Mouse (Mus musculus) intestine, embryonic 14.5 days (tissue): Measurements from ENCODE around the gene Gpr107. TPM values are rescaled to one million over a fixed set of nuclear protein-coding genes. Genes with fewer than 3 reads are reported as not detected.
"Not testable (repeated sequence)": the region's sequence is repeated elsewhere in the genome, so short reads cannot be mapped to it uniquely, and the experiment has no call there.

Experiments used
- ATAC-seq: fragments of 200-750 bp; cut with Nextera tagmentation; replicated peaks from 2 replicates; pipeline ENCODE4 v1.8.0; 2017; ENCODE audit warnings: low read depth, moderate number of reproducible peaks, moderate TSS enrichment, moderate library complexity; ENCODE audit not compliant: low FRiP score, low TSS enrichment
- DNase-seq: peaks from one replicate; pipeline ENCODE4 v3.0.0-alpha.2; 2018; ENCODE audit warnings: low spot score
- H3K27ac ChIP-seq: fragments of 300-500 bp; sonication (generic); 2 replicates; pipeline ENCODE4 v1.5.1; 2014; ENCODE audit warnings: low read depth, mild to moderate bottlenecking, control low read depth
- H3K27me3 ChIP-seq: fragments of 300-500 bp; sonication (generic); replicated peaks from 2 replicates; pipeline ENCODE4 v1.6.1; 2014; ENCODE audit warnings: low read length, control low read depth; ENCODE audit not compliant: control insufficient read depth, insufficient read depth
- H3K36me3 ChIP-seq: fragments of 300-500 bp; sonication (generic); 2 replicates; pipeline ENCODE4 v1.6.1; 2014; ENCODE audit warnings: low read length, control low read depth; ENCODE audit not compliant: control insufficient read depth, insufficient read depth
- H3K4me1 ChIP-seq: fragments of 300-500 bp; sonication (generic); replicated peaks from 2 replicates; pipeline ENCODE4 v1.6.1; 2014; ENCODE audit warnings: low read length, control low read depth, mixed read lengths; ENCODE audit not compliant: control insufficient read depth, insufficient read depth
- H3K4me2 ChIP-seq: fragments of 300-500 bp; sonication (generic); 2 replicates; pipeline ENCODE4 v1.6.1; 2014; ENCODE audit warnings: low read length
- H3K4me3 ChIP-seq: fragments of 300-500 bp; sonication (generic); 2 replicates; pipeline ENCODE4 v1.5.1; 2014; ENCODE audit warnings: low read depth, low read length, control low read depth, mixed read lengths
- H3K9ac ChIP-seq: fragments of 300-500 bp; sonication (generic); 2 replicates; pipeline ENCODE4 v1.6.1; 2014; ENCODE audit warnings: mild to moderate bottlenecking, low read length
- H3K9me3 ChIP-seq: fragments of 300-500 bp; sonication (generic); 2 replicates; pipeline ENCODE4 v1.6.1; 2016; ENCODE audit warnings: low read length, control low read depth; ENCODE audit not compliant: control insufficient read depth
- WGBS: fragments of 180-500 bp; shearing (Covaris S2); extraction: QIAGEN DNeasy Blood & Tissue Kit; methylation state at CpG from one replicate; pipeline ENCODE4 v1.1.7; 2014; 5-methylcytosine and 5-hydroxymethylcytosine counted together
- polyA plus RNA-seq: library from polyadenylated mRNA; unstranded; fragments of >200 nt; fragmentation: Nextera tagmentation; extraction: Ambion mirVana; gene quantifications from 2 replicates; pipeline ENCODE4 v1.2.1, GENCODE M21; 2014

The Gpr107 gene
- polyA plus RNA-seq, 1 experiment from 2014 or later: 26.9 TPM

DNA sequence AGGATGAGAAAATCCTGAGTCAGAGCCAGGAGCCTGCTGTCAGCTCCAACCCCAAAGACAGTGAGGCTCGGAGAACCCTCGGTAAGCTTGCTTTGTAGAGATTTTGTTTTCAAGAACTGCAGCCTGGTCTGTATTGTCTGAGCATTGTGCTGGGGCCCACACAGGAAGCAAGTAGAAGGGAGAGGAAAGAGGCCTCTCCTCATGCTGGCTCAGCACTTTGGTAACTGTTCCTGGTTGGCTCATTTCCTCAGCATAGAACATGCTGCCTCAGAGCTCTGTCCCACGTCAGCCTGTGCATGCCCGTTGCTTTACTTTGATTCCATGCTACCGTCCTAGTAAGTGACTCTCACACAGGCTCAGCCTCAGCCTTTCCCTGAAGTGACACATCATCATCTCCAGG, 19.9 kb downstream of the Gpr107 start:
- WGBS: 65% methylated on average over 5 of the region's 5 CpGs
- Histone ChIP-seq H3K36me3 (peaks cover 95% of the 10 kb centered on the region), H3K27ac (peak overlapping the region; percentile 44; the same call in 1 of the 2 replicates), H3K4me3 (no peak overlapping the region), H3K4me1 (no peaks in the 10 kb centered on the region), H3K4me2 (no peak overlapping the region), H3K27me3 (no peaks in the 10 kb centered on the region), H3K9me3 (no peaks in the 10 kb centered on the region), H3K9ac (no peak overlapping the region)
- 0 out of 2 replicates have a peak, but pooled peaks have one; percentile 33 for ATAC-seq
- no peak for DNase-seq

DNA sequence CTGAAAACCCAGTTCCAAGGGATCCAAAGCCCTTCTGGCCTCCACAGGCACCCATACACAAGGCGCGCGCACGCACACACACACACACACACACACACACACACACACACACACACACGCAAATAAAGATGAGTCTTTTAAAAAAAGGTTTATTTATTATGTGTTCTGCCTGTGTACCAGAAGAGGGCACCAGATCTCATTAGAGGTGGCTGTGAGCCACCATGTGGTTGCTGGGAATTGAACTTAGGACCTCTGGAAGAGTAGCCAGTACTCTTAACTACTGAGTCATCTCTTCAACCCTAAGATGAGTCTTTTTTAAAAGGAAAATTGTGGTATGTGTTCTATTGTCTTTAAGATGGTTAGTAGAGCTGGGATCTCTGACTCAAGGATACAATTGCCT, 20.4 kb downstream of the Gpr107 start:
- Histone ChIP-seq H3K9ac (no peak overlapping the region), H3K36me3 (peaks cover 96% of the 10 kb centered on the region), H3K4me1 (no peaks in the 10 kb centered on the region), H3K4me2 (no peak overlapping the region), H3K4me3 (no peak overlapping the region), H3K27me3 (no peaks in the 10 kb centered on the region), H3K9me3 (no peaks in the 10 kb centered on the region), H3K27ac (0 out of 2 replicates have a peak overlapping the region, but pooled peaks have one; percentile 22)
- no peak for ATAC-seq
- no peak for DNase-seq
- 96% methylated on average over 5 of the region's 5 CpGs for WGBS

DNA sequence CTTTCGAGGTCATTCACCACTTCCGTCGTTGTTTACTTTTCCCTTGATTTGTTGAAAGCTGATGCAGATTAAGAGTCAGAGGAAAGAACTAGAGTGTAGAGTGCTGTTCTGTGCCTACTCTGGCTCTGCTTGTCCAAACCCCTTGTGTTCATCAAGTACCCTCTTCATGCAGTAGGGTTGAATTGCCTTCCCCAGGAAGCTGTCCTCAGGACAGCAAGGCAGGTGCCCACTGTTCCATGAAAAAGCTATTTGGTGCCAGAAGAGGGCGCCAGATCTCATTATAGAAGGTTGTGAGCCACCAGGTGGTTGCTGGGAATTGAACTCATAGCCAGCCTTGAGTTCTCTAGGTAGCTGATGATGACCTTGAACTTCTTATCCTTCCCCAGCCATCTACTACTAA, 21.2 kb downstream of the Gpr107 start:
- Histone ChIP-seq H3K4me2 (no peak overlapping the region), H3K27ac (no peak overlapping the region), H3K4me1 (no peaks in the 10 kb centered on the region), H3K4me3 (no peak overlapping the region), H3K9me3 (no peaks in the 10 kb centered on the region), H3K9ac (no peak overlapping the region), H3K36me3 (peaks cover 96% of the 10 kb centered on the region), H3K27me3 (no peaks in the 10 kb centered on the region)
- ATAC-seq: no peak
- DNase-seq: no peak
- WGBS: 60% methylated on average over 4 of the region's 4 CpGs

DNA sequence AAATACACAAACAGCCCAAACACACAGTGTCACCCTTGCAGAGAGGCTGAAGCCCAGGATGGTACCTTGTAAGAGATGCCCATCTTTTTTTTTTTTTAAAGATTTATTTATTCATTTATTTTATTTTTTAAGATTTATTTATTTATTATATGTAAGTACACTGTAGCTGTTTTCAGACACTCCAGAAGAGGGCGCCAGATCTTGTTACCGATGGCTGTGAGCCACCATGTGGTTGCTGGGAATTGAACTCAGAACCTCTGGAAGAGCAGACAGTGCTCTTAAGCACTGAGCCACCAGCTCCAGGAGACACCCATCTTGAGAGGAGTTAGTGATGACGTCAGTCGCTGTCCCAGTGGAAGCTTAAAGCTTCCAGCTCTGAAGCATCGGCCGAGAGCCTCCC, 26.5 kb downstream of the Gpr107 start:
- H3K4me3 ChIP-seq, ATAC-seq, H3K4me1 ChIP-seq, H3K27me3 ChIP-seq, H3K9me3 ChIP-seq, DNase-seq, H3K4me2 ChIP-seq, H3K9ac ChIP-seq, H3K27ac ChIP-seq: not testable (repeated sequence)
- WGBS: 86% methylated on average over 6 of the region's 6 CpGs
- H3K36me3 ChIP-seq: peaks cover 89% of the 10 kb centered on the region

DNA sequence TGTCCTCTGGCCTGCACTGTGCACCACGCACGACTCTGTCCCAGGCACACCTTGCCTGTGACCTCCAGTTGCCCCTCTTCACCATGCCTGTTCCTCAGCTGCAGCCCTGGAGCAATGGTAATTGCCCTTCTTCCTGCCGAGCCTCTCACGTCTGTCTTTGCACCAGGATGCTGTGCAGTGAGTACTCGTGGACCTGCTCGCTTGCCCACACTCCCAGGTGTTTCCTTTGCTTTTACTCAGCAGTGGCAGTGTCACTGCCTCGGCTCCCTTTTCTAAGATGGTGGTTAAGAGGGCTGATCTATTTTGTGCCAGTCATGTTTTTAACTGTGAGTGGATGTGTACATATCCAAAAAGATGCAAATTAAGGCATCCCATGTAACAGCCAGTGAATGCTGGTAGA, 27.4 kb downstream of the Gpr107 start:
- H3K9ac ChIP-seq: no peak overlapping the region
- no peaks in the 10 kb centered on the region for H3K4me1 ChIP-seq
- H3K36me3 ChIP-seq: peaks cover 89% of the 10 kb centered on the region
- no peak overlapping the region for H3K4me3 ChIP-seq
- no peak overlapping the region for H3K4me2 ChIP-seq
- H3K27ac ChIP-seq: no peak overlapping the region
- ATAC-seq: no peak
- H3K27me3 ChIP-seq: no peaks in the 10 kb centered on the region
- 73% methylated on average over 7 of the region's 7 CpGs for WGBS
- H3K9me3 ChIP-seq: no peaks in the 10 kb centered on the region
- DNase-seq: no peak

DNA sequence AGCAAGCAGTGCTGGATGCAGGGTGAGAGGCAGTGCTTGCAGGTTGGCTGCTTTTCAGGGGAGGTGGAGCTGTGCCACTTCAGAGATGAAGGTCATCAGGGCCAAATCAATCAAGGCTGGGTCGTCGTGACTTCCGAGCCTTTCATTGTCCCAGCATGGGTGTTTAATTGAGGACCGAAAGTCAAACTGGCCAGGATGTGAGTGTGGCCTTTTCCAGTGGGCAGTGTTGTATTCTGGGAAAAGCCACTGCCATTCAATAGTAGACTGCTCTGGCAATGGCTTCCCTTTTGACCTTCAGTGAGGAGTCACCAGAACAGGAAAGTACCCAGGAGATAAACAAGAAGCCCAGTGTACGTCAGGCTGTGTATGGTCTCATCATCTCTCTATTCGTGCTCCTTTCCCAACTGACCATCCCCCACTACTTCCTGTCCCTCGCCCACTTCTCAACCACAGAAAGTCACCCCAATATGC, 28.0 kb downstream of the Gpr107 start:
- peaks cover 91% of the 10 kb centered on the region for H3K36me3 ChIP-seq
- H3K4me2 ChIP-seq: no peak overlapping the region
- no peak overlapping the region for H3K9ac ChIP-seq
- DNase-seq: no peak
- H3K27me3 ChIP-seq: no peaks in the 10 kb centered on the region
- H3K4me1 ChIP-seq: no peaks in the 10 kb centered on the region
- H3K27ac ChIP-seq: no peak overlapping the region
- WGBS: 49% methylated on average over 7 of the region's 7 CpGs
- no peak for ATAC-seq
- no peak overlapping the region for H3K4me3 ChIP-seq
- no peaks in the 10 kb centered on the region for H3K9me3 ChIP-seq

DNA sequence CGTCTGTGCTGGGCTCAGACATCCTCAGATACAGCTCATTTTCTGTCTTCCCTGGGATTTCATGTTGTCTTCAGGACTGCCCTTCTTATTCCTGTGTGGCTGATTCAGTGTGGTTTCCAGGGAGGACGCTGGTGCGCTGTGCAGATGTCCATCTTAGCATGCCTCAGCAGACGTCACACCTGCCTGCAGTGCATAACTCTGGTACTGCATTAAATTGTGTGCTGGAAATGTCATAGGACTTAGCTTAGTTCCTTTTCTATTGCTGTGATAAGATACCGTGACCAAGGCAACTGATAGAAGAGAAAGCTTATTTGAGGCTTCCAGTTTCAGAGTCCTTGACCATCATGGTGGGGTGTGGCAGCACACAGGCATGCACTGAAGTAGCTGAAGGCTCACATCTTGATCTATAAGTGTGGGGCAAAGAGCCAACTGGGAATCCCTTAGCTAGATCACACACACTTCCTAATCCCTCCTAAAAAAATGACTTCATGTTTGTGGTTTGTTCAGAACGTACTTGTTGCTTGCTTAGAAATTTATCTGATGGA, 30.7 kb downstream of the Gpr107 start:
- Histone ChIP-seq H3K9me3 (no peaks in the 10 kb centered on the region), H3K27ac (no peak overlapping the region), H3K36me3 (peaks cover 88% of the 10 kb centered on the region), H3K27me3 (no peaks in the 10 kb centered on the region), H3K4me3 (no peak overlapping the region), H3K4me2 (no peak overlapping the region), H3K4me1 (no peaks in the 10 kb centered on the region), H3K9ac (no peak overlapping the region)
- DNase-seq (no peak), ATAC-seq (no peak; the same call in 1 of the 2 replicates)
- 83% methylated on average over 6 of the region's 6 CpGs for WGBS

DNA sequence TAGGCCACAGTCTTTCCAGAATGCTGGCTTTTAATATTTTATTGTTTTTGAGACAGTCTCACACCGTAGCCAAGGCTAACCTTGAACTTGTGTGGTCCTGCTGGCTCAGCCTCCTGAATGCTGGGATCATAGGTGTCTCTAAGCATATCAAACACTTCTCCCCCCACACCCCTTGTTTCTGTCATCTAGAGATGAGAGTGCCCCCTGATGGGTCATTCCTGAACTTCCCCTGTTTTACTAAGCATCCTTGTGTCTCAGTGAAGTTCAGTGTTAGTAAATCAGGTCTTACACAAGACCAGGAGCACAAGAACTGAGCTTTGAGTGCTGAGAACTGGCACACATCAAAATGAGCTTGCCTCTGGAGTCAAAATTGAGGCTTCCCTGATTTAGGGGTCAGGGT, 31.7 kb downstream of the Gpr107 start:
- 93% methylated on average over 1 of the region's 1 CpGs for whole genome bisulfite sequencing
- peaks cover 86% of the 10 kb centered on the region for H3K36me3 ChIP-seq
- H3K4me3 ChIP-seq: no peak overlapping the region
- no peaks in the 10 kb centered on the region for H3K9me3 ChIP-seq
- no peak overlapping the region for H3K27ac ChIP-seq
- DNase-seq (no peak), ATAC-seq (no peak)
- no peak overlapping the region for H3K4me2 ChIP-seq
- no peak overlapping the region for H3K9ac ChIP-seq
- H3K27me3 ChIP-seq: no peaks in the 10 kb centered on the region
- no peaks in the 10 kb centered on the region for H3K4me1 ChIP-seq

DNA sequence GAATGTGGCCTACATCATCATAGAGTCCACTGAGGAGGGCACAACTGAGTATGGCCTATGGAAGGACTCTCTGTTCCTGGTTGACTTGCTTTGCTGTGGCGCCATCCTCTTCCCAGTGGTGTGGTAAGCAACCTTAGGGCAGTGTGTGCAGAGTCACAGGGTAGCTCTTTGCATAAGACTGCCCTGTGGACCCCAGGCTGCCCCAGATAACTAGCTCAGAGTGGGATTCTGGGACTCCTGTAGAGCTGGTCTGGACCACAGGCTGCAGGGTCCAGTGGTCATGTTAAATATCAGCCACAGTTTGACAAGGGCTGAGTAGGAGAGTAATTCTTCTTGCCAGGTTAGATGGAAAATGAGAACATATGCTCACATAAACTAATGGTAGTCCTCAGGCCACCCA, 36.6 kb downstream of the Gpr107 start:
- Histone ChIP-seq H3K4me2 (no peak overlapping the region), H3K9me3 (no peaks in the 10 kb centered on the region), H3K4me3 (no peak overlapping the region), H3K27ac (no peak overlapping the region), H3K9ac (no peak overlapping the region), H3K27me3 (no peaks in the 10 kb centered on the region), H3K36me3 (peaks cover 86% of the 10 kb centered on the region), H3K4me1 (no peaks in the 10 kb centered on the region)
- WGBS: 95% methylated on average over 1 of the region's 1 CpGs
- ATAC-seq (no peak), DNase-seq (no peak)
